Mouse (Mus musculus) liver, embryonic 13.5 days (tissue): Measurements from ENCODE around the gene Prlr. TPM values are rescaled to one million over a fixed set of nuclear protein-coding genes. Genes with fewer than 3 reads are reported as not detected.

Source experiments
- ATAC-seq: fragments of 200-750 bp; cut with Nextera tagmentation; 2 replicates; pipeline ENCODE4 v1.8.0; 2017; ENCODE audit warnings: low read depth, mild to moderate bottlenecking, moderate number of reproducible peaks, moderate library complexity
- DNase-seq: peaks from one replicate; pipeline ENCODE4 v3.0.0; 2022
- H3K27ac ChIP-seq: fragments of 300-500 bp; sonication (generic); 2 replicates; pipeline ENCODE4 v1.5.1; 2015; ENCODE audit warnings: moderate library complexity, mild to moderate bottlenecking, inconsistent platforms
- H3K27me3 ChIP-seq: fragments of 300-500 bp; sonication (generic); 2 replicates; pipeline ENCODE4 v1.6.1; 2015; ENCODE audit warnings: mild to moderate bottlenecking, inconsistent platforms
- H3K36me3 ChIP-seq: fragments of 300-500 bp; sonication (generic); 2 replicates; pipeline ENCODE4 v1.6.1; 2015; ENCODE audit warnings: mild to moderate bottlenecking, inconsistent platforms
- H3K4me1 ChIP-seq: fragments of 300-500 bp; sonication (generic); replicated peaks from 2 replicates; pipeline ENCODE4 v1.6.1; 2015; ENCODE audit warnings: inconsistent platforms
- H3K4me2 ChIP-seq: fragments of 300-500 bp; sonication (generic); 2 replicates; pipeline ENCODE4 v1.6.1; 2015; ENCODE audit warnings: inconsistent platforms, mild to moderate bottlenecking, moderate library complexity
- H3K4me3 ChIP-seq: fragments of 300-500 bp; sonication (generic); replicated peaks from 2 replicates; pipeline ENCODE4 v1.5.1; 2015; ENCODE audit warnings: mild to moderate bottlenecking, inconsistent platforms
- H3K9ac ChIP-seq: fragments of 300-500 bp; sonication (generic); 2 replicates; pipeline ENCODE4 v1.6.1; 2015; ENCODE audit warnings: mild to moderate bottlenecking, inconsistent platforms
- H3K9me3 ChIP-seq: fragments of 300-500 bp; sonication (generic); replicated peaks from 2 replicates; pipeline ENCODE4 v1.6.1; 2016; ENCODE audit warnings: inconsistent platforms
- WGBS: fragments of 180-500 bp; shearing (Covaris S2); methylation state at CpG from one replicate; pipeline ENCODE4 v1.1.7; 2015; ENCODE audit not compliant: insufficient replicate concordance; 5-methylcytosine and 5-hydroxymethylcytosine counted together
- polyA plus RNA-seq: library from polyadenylated mRNA; unstranded; fragments of >200 nt; fragmentation: Nextera tagmentation; extraction: Ambion mirVana; gene quantifications from 2 replicates; pipeline ENCODE4 v1.2.1, GENCODE M21; 2015

Prlr gene
- polyA plus RNA-seq, 1 experiment from 2014 or later: 0.10 TPM

DNA sequence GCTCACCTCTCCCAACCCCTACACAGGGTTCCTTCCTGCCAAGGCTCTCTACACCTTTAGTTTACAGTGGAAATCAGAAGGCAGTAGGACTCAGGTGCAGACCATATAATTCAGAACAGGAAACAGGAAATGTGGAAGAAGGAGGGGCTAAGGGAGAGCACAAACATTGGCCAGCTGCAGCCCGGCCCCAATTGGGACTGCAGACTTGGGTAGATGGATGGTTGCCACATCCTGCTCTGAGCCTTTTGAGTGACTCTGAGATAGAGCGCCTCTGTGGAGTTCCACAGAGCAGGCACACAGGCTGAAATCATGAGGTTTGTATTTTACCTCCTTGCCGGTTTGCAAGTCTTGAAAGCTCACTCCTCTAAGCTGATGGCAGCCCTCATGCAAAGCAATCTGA lies 59.8 kb downstream of the Prlr start:
- Histone ChIP-seq H3K4me2 (no peak overlapping the region), H3K27ac (no peak overlapping the region), H3K9me3 (no peaks in the 10 kb centered on the region), H3K36me3 (no peaks in the 10 kb centered on the region), H3K4me3 (no peak overlapping the region), H3K9ac (no peak overlapping the region), H3K4me1 (no peaks in the 10 kb centered on the region), H3K27me3 (no peaks in the 10 kb centered on the region)
- DNase-seq (no peak), ATAC-seq (no peak)
- WGBS: 51% methylated on average over 3 of the region's 3 CpGs

DNA sequence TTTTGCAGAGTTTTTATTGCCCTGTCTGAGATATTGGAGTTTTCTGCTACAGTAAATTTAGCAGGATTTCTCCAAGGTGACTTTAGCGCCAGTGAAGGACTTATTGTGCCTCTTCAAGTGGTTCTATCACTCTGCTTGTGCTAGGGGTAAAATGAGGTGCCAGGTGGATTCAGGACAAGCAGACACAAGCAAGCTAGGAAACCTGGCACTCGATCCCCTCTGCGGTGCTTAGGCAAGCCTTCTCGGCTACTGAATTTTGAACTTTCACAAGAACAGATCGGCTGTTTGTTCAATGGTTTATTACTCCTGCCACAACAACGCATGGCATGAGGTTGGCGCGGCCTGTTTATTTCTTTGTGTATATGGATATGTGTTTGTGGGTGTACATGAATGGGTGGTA lies 61.4 kb downstream of the Prlr start:
- DNase-seq (no peak), ATAC-seq (no peak)
- no peaks in the 10 kb centered on the region for H3K9me3 ChIP-seq
- 76% methylated on average over 8 of the region's 8 CpGs for WGBS
- no peaks in the 10 kb centered on the region for H3K4me1 ChIP-seq
- H3K27ac ChIP-seq: no peak overlapping the region
- H3K36me3 ChIP-seq: no peaks in the 10 kb centered on the region
- no peak overlapping the region for H3K9ac ChIP-seq
- no peak overlapping the region for H3K4me2 ChIP-seq
- H3K4me3 ChIP-seq: no peak overlapping the region
- no peaks in the 10 kb centered on the region for H3K27me3 ChIP-seq

DNA sequence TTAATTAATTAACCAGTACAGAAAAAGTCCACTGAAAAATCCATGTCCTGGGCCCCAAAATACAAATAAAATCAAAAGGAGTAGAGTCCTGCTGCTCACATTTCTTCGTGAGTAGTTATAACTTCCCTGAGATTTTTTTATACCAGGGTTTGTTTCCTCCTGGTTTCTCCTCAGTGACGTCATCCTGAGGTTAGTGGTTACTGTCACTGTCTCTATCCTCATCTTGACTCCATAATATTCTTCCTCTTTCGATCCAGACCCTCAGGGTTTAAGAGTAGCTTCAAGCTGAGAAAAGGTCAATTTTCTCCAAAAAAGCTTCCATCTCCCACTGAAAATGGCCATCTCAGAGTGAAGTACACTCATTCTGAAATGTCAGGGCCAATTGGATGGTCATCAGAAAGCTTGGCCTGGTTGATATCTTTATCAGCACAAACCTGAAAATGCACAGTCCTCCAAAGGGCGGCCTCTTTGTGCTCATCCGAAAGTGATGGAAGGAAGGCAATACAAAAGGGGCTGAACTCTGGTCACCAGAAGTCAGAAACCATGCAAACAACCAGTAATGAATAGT lies 63.3 kb downstream of the Prlr start:
- no peak overlapping the region for H3K4me3 ChIP-seq
- no peak for DNase-seq
- H3K4me2 ChIP-seq: no peak overlapping the region
- no peak overlapping the region for H3K9ac ChIP-seq
- H3K4me1 ChIP-seq: no peaks in the 10 kb centered on the region
- H3K27ac ChIP-seq: no peak overlapping the region
- ATAC-seq: no peak
- no peaks in the 10 kb centered on the region for H3K27me3 ChIP-seq
- no peaks in the 10 kb centered on the region for H3K9me3 ChIP-seq
- H3K36me3 ChIP-seq: no peaks in the 10 kb centered on the region
- WGBS: 46% methylated on average over 5 of the region's 5 CpGs

DNA sequence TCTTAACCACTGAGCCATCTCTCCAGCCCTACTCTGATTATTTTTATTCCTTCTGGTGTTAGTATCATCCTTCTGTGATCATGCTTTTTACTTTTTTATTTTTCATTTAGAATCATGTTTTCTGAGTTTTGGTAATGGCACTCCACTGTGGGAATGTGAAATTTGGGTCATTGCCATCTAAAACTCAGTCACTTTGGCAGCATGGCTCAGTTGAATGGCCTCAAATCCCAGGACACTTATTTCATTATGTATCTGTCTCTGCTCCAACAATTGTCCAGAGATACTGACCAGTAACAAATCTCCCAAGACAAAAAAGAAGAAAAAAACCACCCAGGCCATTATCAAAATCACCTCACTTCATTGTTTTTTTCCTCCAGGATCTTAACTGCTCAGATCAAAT lies 65.2 kb downstream of the Prlr start:
- DNase-seq: no peak
- no peak for ATAC-seq

DNA sequence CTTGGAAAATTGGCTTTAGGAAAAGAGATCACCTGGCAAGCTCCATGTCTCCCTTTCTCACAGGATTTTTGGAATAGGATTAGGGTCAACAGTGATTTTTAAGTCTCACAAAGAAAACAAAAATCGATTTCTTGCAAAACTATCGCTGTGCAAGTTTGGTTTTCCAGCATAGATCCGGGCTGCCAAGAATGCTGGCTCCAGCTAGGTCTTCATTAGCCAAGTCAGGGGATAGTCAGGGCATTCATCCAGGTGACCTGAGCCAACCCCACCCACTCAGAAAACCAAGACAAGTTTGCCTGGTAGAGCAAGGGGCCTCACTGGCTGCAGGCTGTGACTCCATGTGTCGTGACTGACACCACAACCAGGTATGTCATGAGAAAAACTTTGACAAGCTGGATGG lies 72.2 kb downstream of the Prlr start:
- Histone ChIP-seq H3K4me3 (no peak overlapping the region), H3K27me3 (no peaks in the 10 kb centered on the region), H3K36me3 (no peaks in the 10 kb centered on the region), H3K9me3 (no peaks in the 10 kb centered on the region), H3K27ac (no peak overlapping the region), H3K9ac (no peak overlapping the region), H3K4me1 (no peaks in the 10 kb centered on the region), H3K4me2 (no peak overlapping the region)
- ATAC-seq (no peak), DNase-seq (no peak)
- WGBS: 62% methylated on average over 4 of the region's 4 CpGs

More for the DNA sequence above, 65.2 kb downstream of the Prlr start:
- Histone ChIP-seq H3K4me2 (no peak overlapping the region), H3K36me3 (no peaks in the 10 kb centered on the region), H3K27me3 (no peaks in the 10 kb centered on the region), H3K27ac (no peak overlapping the region), H3K4me3 (no peak overlapping the region), H3K4me1 (no peaks in the 10 kb centered on the region), H3K9me3 (no peaks in the 10 kb centered on the region), H3K9ac (no peak overlapping the region)

DNA sequence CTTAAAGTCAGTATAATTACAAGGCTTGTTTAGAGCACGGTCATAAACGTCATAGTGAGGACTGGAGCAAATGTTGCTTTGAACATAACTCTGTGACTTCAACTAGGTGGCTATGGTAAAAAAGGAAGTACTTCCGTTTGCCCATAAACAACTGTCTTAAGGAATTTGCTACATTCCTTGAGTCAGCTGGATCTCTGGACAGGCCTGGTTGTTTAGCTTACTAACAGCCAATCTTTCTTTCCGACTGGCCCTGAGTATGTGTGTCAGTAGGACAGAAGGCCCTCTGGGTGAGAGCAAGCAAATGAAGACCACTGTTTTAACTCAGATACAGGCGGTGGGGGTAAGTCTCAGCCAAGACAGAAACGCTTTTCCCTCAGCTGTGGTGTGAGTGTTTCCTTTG lies 73.7 kb downstream of the Prlr start:
- H3K27ac ChIP-seq: no peak overlapping the region
- ATAC-seq (no peak), DNase-seq (no peak)
- no peaks in the 10 kb centered on the region for H3K4me1 ChIP-seq
- no peak overlapping the region for H3K9ac ChIP-seq
- H3K4me3 ChIP-seq: no peak overlapping the region
- no peaks in the 10 kb centered on the region for H3K36me3 ChIP-seq
- H3K4me2 ChIP-seq: no peak overlapping the region
- no peaks in the 10 kb centered on the region for H3K9me3 ChIP-seq
- no peaks in the 10 kb centered on the region for H3K27me3 ChIP-seq
- WGBS: 51% methylated on average over 6 of the region's 6 CpGs

DNA sequence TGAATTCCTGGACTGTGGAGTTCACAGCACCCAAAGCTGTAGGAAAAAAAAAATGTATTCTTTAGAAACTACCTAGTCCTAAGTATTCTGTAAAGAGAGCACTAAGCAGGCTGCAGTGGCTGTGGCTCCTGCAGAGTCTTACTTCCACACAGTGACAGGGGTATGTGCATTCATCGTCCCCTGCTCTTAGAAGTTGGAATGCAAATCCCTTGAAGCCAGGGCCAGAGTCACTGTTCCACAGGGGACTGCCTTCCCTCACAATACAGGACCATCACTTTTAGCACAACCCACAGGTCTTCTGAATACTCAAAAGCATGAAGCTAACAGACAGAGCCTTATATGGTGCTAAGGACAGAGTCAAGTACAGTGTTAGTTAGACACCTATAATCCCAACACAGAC lies 75.5 kb downstream of the Prlr start:
- Histone ChIP-seq H3K36me3 (no peaks in the 10 kb centered on the region), H3K9me3 (no peaks in the 10 kb centered on the region), H3K4me2 (no peak overlapping the region), H3K27ac (no peak overlapping the region), H3K9ac (no peak overlapping the region), H3K27me3 (no peaks in the 10 kb centered on the region), H3K4me1 (no peaks in the 10 kb centered on the region), H3K4me3 (no peak overlapping the region)
- no peak for ATAC-seq
- 62% methylated on average over 1 of the region's 1 CpGs for WGBS
- no peak for DNase-seq

DNA sequence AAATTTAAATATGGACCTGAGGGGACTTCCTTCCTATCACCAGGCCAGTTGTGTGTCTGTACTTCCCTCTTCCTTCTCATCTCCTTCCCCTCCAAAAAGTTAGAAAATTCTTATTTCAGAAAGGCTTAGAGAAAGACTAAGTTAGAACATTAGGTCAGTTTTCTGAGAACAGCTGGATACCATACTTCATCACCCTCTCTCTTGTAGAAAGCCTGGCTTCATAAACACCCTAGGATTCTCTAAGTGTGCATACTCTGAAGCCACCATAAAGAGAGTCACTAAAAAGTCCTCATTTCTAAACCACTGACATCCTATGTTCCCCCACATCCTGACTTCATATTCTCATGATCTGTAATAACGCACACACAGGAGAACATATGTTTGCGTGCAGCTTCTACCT lies 85.2 kb downstream of the Prlr start:
- Histone ChIP-seq H3K36me3 (no peaks in the 10 kb centered on the region), H3K4me3 (no peak overlapping the region), H3K4me2 (no peak overlapping the region), H3K9ac (no peak overlapping the region), H3K27me3 (no peaks in the 10 kb centered on the region), H3K27ac (no peak overlapping the region), H3K4me1 (no peaks in the 10 kb centered on the region), H3K9me3 (no peaks in the 10 kb centered on the region)
- ATAC-seq: no peak
- no peak for DNase-seq
- WGBS: 77% methylated on average over 2 of the region's 2 CpGs

DNA sequence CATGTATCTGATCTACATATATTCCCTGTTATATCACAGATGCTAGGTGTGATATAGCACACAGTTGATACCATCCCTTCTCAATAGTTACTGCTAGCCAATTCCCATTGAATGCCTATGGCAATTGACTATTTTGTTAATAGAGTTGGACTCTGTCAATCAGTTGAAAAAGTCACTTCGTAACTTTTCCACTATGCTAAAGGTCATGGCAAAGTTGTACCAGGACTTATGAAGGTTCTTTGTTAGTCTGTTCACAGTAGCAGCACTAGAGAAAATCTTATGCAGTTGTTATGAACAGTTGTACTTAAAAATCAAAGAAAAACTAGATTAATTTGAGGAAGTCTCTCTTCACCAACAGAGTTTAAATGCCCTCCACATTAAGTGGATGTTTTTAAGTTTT lies 85.6 kb downstream of the Prlr start:
- no peak for DNase-seq
- H3K4me1 ChIP-seq: no peaks in the 10 kb centered on the region
- no peak for ATAC-seq
- no peak overlapping the region for H3K27ac ChIP-seq
- H3K9ac ChIP-seq: no peak overlapping the region
- no peaks in the 10 kb centered on the region for H3K27me3 ChIP-seq
- H3K9me3 ChIP-seq: no peaks in the 10 kb centered on the region
- no peak overlapping the region for H3K4me2 ChIP-seq
- no peaks in the 10 kb centered on the region for H3K36me3 ChIP-seq
- H3K4me3 ChIP-seq: no peak overlapping the region
- WGBS: 76% methylated on average over 1 of the region's 1 CpGs

DNA sequence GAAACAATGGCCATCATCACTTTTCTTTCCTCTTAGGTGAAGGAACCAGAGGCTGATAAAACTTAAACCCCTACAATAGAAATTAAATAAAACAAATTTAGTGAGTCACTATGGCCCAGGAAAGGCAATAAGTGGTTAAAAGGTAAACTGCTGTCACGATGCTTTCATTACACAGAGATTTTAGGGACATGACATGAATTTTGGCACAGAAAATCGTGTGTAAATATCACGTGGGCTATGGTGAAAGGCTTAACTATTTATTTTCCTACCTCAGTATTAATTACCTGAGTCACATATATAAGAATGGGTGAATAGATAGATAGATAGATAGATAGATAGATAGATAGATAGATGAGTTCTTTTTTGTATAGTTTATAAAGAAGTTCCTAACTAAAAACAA lies 86.4 kb downstream of the Prlr start:
- H3K9ac ChIP-seq: no peak overlapping the region
- H3K36me3 ChIP-seq: no peaks in the 10 kb centered on the region
- no peak for DNase-seq
- H3K4me3 ChIP-seq: no peak overlapping the region
- H3K4me1 ChIP-seq: no peaks in the 10 kb centered on the region
- no peak overlapping the region for H3K4me2 ChIP-seq
- no peaks in the 10 kb centered on the region for H3K27me3 ChIP-seq
- H3K27ac ChIP-seq: no peak overlapping the region
- no peaks in the 10 kb centered on the region for H3K9me3 ChIP-seq
- WGBS: 63% methylated on average over 3 of the region's 3 CpGs
- no peak for ATAC-seq

DNA sequence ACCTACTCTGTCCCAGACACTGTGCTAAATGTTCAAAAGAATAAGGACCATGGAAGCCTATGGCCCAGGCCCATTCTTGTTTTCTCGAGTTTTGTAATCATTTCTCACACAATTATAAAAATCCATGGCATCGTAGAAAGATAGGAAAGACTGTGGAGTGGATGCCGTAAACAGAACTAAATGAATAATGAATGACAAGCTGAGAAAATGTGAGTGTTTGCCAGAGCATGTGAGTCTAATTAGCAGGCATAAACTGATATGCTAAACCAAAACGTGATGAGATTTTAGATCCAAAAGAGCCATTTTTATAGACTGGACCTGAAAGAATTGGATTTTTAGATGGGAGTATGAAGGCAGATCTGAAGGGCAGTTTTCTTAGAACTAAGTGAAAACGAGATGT lies 87.8 kb downstream of the Prlr start:
- H3K9me3 ChIP-seq: no peaks in the 10 kb centered on the region
- no peak overlapping the region for H3K4me2 ChIP-seq
- no peak overlapping the region for H3K9ac ChIP-seq
- DNase-seq (no peak), ATAC-seq (no peak)
- H3K4me1 ChIP-seq: no peaks in the 10 kb centered on the region
- no peaks in the 10 kb centered on the region for H3K36me3 ChIP-seq
- no peak overlapping the region for H3K4me3 ChIP-seq
- H3K27ac ChIP-seq: no peak overlapping the region
- H3K27me3 ChIP-seq: no peaks in the 10 kb centered on the region
- 61% methylated on average over 5 of the region's 5 CpGs for WGBS

DNA sequence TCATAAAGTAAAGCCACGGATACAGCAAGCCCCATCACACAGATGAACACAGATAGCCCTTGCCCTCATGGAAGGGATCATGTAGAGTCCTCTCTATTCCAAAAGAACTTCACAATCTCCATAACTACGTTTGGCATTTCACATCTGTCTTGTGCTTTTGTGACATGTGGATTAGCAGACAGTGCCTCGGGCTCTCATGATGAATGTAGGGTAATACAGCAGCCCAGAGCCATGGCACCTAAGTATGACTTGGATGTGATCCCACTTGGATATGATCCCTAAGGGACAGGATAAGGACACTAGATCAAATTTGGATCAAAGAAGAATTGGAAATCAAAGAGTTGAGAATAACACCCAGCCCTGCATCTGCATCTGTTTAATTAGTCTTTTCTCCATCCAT lies 90.2 kb downstream of the Prlr start:
- no peak for ATAC-seq

DNA sequence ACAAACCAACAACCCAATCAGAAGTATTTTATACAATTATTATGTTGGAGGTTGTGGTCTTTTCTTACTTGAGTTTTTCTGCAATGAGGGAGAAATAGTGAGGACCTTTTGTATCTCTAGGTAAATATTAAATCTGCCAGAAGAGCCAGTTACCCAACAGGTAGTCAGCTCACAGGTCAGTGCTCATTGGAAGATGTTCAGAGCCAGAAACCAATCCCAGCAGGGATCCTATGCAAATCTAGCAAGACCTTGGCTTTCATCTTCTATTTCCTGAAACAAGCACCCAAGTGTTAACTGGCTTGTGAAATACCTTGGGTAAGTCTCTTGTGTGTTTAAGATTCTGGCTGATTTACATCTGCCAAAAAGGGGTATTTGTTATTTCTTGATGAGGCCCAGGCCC lies 99.3 kb downstream of the Prlr start:
- Histone ChIP-seq H3K27me3 (no peaks in the 10 kb centered on the region), H3K9ac (no peak overlapping the region), H3K4me2 (no peak overlapping the region), H3K36me3 (no peaks in the 10 kb centered on the region), H3K27ac (no peak overlapping the region), H3K4me3 (no peak overlapping the region), H3K4me1 (no peaks in the 10 kb centered on the region), H3K9me3 (no peaks in the 10 kb centered on the region)
- DNase-seq: no peak
- no peak for ATAC-seq

More for the DNA sequence above, 90.2 kb downstream of the Prlr start:
- no peak overlapping the region for H3K9ac ChIP-seq
- H3K4me2 ChIP-seq: no peak overlapping the region
- no peaks in the 10 kb centered on the region for H3K4me1 ChIP-seq
- no peaks in the 10 kb centered on the region for H3K36me3 ChIP-seq
- H3K9me3 ChIP-seq: no peaks in the 10 kb centered on the region
- no peaks in the 10 kb centered on the region for H3K27me3 ChIP-seq
- DNase-seq: no peak
- no peak overlapping the region for H3K27ac ChIP-seq
- no peak overlapping the region for H3K4me3 ChIP-seq
- 48% methylated on average over 3 of the region's 3 CpGs for whole genome bisulfite sequencing
